Mouse (Mus musculus) heart, postnatal 4 days (tissue): ENCODE results near the gene Cd34. TPM values are rescaled to one million over a fixed set of nuclear protein-coding genes. Genes with fewer than 3 reads are reported as not detected.

ENCODE experiments used
- total RNA-seq, 2 experiments: library from RNA; stranded (reverse); gene quantifications; 2 replicates each; pipeline ENCODE4 v1.2.3; 2021

Gene Cd34
- total RNA-seq, 2 experiments from 2014 or later: 225 to 235 TPM

Other genes starting within 250 kb of the Cd34 start
- 1 to 10 TPM; 1.6 to 1.7 TPM for gene Cd46, start 153.4 kb downstream of the Cd34 start, total RNA-seq
- gene Cr1l, start 192.8 kb downstream of the Cd34 start, total RNA-seq: 10 to 100 TPM; 54.5 to 55.1 TPM
- not detected for gene Cr2, start 237.9 kb downstream of the Cd34 start, total RNA-seq